Mouse (Mus musculus) kidney, adult 9 months (tissue): Measurements from ENCODE around the gene Baiap2l1.
"Not testable (repeated sequence)": the region's sequence is repeated elsewhere in the genome, so short reads cannot be mapped to it uniquely, and the experiment has no call there.

Experiments
- DNase-seq: peaks from one replicate; pipeline ENCODE4 v3.0.0; 2022

Gene Baiap2l1

DNA sequence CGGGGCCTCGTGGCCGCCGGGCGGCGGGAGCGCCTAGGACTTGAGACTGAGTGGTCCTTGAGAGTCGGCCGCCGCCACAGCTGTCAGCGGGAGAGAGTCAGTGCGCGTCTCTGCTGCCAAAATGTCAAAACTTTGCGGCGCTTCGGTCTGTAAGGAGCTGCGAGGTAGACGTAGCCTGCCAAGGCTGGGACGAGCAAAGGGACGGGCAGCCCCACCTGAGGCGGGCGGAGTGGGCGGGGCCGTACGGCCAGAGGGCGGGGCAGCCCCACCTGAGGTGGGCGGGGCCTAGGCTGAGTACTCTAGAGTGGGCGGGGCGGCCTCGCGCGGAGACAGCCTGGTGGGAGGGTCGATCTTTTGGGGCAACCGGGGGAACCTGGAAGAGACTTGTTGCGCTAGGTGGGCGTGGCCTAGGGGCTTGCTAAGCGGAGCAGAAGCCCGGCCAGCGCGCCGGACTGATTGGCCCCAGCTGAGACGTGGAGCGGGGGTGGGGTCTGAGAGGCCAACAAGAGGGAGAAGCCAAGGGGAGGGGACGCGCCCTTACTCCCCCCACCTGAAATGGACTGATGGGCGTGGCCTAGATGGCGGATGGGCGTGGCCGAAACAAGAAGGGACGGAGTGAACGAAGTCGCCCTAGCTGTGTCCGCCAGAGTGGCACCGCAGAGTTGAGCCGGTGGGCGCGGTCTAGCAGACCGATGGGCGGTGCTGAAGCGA, at the start of gene Baiap2l1:
Gene Baiap2l1 (minus strand): TSS at position 232 of the 711 bp plus-strand sequence.
- peak; percentile 99 for DNase-seq

DNA sequence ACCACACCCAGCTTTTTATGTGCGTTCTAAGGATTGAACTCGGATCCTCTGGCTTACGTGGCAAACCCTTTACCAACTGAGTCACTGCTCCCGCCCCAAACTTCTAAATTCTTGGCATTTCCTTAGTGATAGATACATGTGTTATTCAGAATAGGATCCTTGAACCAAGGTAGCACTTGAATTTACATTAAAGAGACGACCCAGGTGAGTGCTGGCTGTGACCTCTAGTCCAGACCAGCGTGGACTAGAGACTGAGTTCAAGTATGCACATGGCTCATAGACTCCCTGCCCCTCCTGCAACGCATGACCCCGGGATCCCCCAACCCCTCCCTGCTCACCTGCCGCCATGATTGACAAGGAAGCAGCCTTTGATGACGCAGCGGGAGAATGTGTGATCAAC, 48.3 kb upstream of the Baiap2l1 start:
- DNase-seq: no peak

DNA sequence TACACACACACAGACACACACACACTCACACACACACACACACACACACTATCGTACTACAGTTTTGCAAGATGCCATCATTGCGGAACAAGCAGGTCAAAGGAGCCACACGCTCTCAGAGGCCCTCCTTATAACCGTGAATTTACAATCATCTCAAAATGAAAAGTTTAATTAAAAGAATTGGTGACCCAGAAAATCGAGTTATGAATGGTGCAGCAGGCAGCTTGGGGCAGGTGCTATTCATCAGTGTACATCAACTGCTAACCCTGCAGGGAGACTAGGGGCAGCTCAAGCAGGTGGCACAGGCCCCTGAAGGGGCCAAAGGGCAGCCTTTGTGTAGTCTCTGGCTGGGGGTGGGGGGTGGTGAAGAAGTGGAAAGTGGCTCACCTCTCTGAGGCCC, 42.9 kb upstream of the Baiap2l1 start:
- no peak for DNase-seq

DNA sequence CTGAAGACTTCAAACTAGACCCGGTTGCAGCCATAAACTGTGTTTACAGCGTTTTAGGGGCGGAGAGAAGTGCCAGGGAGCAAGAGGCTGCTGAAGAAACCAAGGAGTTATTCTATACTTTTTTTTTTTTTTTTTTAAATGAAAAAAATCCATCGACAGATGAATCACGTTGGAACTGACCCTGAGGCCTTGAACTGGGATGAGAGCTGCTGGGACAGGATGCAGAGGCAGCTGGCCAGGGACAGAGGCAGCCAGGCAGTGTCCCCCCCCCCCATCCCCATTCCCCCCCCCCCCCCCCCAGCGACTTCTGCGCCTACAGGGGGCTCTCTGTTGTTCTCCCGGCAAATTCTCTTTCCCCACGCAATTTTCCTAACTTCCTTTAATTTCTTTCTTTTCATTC, 39.7 kb upstream of the Baiap2l1 start:
- no peak for DNase-seq

DNA sequence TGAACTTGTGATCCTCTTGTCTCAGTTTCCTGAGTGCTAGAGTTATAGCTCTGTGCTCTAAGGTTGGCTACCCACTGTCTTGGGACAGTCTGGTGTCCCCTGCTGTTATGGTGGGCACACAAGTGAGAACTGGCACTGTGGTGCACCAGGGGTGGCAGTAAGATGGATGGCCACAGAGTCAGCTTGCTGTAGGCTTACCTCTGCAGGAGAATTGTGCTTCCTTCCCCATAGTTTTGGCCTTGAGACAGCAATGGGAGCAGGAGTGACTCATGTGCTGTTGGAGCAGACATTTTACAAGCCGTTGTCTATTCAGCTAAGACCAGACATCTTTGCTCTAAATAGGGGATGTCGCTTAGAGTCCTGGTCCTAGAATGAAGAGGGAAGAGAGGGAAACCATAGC, 36.2 kb upstream of the Baiap2l1 start:
- no peak for DNase-seq

DNA sequence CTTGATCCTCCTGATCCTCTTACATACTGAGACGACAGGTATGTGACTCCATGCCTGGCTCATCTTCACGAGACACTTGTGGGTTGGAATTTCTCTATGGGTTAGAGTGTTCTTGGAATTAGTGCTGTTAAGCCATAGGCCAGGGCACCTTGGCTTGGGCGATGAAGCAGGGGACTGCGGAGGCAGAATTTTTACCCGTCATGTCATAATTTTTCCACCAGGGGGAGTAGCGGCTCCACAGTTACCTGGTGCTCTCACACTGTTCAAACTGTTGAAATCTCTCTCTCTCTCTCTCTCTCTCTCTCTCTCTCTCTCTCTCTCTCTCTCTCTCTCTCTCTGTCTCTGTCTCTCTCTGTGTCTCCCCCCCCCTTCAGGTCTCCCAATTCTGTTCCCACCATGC, 29.9 kb upstream of the Baiap2l1 start:
- peak; percentile 53 for DNase-seq

DNA sequence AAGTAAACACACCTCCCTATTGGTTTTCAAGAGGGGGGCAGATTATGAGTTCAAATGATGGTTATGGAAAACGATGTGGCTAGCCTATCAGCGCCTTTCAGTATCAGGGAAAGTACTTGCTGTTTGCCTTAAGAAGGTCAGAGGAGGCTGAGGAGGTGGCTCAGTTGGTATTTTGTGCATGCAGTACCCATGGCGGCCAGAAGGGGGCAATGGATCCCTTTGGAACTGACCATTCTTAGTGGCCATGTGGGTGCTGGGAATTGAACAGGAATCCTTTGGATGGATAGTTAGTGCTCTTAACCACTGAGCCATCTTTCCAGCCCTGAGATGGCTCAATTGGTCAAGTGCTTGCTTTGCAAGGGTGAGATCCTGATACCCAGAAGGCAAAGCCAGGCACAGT, 26.0 kb upstream of the Baiap2l1 start:
- no peak for DNase-seq

DNA sequence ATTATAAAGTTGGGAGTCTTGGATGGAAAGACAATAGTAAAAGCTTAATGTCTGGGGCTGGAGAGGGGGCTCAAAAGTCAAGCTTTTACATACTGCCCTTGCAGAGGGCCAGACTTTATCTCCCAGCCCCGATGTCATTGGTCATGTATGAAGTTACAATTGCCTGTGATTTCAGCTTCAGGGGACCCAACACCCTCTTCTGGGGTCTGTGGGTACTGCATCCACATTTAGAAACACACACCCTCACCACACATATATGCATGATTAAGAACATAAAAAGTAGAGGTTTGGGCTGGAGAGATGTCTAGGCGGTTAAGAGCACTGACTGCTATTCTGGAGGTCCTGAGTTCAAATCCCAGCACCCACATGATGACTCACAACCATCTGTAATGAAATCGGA, 23.9 kb upstream of the Baiap2l1 start:
- peak; percentile 40 for DNase-seq

DNA sequence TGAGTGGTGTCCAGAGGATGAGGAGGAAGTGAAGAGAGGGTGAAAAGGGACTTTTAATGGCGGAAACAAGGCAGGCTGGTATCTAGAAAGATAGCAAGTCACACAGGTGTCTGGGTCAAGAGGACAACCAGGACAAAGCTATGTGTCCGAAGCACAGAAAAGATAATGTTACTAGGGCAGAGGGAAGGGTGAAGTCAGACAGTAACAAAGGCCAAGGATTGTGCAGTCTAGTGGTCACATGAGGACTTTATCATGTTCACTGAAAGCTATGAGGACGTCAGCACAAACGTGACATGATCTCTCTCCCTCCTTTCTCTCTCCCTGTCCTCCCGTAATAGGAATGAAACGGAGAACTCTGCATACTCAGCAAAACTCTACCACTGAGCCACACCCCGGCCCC, 22.8 kb upstream of the Baiap2l1 start:
- DNase-seq: no peak

DNA sequence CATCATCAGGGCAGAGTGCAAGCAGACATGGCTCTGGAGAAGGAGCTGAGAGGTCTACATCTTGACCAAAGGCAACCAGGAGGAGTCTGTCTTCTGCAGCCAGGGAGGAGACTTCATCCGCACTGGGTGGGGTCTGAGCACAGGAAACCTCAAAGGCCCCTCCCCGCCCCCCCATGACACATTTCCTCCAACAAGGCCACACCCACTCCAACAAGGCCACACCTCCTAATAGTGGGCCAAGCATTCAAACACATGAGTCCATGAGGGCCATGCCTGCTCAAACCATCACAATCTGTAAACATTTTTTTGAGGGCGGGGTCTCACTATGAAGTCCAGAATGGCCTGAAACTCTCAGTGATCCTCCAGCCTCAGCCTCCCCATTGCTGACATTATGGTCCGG, 21.5 kb upstream of the Baiap2l1 start:
- no peak for DNase-seq

DNA sequence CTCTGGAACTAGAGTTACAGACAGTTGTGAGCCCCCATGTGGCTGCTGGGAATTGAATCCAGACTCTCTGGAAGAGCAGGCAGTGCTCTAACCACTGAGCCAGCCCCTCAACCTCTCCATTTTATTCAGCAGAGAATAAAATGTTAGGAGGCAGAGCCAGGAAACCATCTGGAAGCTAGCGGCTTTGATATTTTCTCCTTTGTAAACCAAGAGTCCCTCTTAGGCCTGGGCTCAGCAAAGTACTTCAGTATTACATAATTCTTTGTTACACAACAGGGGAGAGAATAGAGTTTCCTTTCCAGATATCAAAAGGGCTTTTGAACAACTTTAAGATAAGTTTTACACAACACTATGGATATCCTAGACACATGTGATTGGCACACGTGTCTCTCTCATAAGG, 15.0 kb upstream of the Baiap2l1 start:
- no peak for DNase-seq

DNA sequence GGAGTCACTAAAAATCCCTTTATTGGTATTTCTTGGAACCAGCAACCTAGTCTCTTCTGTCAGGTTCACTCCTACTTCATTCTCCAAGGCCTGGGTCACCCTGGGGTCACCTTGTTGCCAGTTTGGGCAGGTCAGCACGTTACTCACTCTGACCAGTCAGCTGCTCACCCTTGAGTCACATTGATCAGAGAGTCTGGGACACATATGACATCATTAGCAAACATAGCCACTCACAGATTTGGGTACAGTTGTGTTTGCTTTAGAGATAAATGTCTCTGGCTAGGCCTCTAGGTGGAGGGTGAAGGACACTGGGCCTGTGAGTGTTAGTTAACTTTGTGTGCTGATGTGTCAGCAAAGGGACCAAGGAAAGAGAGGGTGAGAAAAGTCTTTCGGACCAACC, 14.3 kb upstream of the Baiap2l1 start:
- peak; percentile 32 for DNase-seq

DNA sequence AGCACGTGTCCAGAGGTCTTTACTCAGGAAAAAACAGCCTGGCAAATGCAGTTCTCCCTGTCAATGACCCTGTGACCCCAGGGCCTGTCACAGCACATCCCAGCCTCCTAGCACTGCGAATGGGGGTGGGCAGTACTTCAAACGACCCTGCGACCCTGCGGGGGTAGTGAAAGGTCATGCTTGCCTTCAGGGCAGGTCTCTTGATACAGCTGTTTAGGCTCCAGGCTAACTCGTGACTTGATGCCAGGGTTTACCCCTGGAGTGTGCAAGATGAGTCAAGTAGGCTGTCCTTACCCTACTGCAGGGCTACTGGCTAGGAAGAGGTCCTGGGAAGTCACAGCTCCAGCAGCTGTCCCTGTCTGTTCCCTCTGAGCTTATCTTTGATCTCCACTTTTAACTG, 13.1 kb upstream of the Baiap2l1 start:
- no peak for DNase-seq

DNA sequence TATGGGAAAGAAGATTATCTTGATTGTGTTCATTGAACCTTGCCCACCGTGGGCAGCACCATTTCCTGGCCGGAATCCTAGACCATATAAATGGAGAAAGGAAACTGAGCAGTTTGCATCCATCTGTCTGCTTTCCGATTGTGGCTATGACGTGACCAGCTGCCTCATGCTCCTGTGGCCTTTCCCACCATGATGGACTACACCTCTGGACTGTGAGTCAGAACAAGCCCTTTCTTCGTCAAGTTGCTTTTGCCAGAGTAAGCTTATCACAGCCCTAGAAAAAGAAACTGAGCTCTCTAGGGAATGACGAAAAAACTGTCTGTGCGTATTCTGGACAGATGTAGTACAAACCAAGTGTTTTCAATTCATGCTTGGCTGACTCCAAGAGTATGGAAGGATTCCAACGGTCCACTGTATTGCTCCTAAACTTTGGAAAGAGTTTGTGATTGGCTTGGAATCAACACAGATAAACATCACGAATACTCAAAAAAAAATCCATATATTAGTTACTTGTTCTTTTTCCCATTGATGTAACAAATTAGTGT, 10.8 kb upstream of the Baiap2l1 start:
- no peak for DNase-seq

DNA sequence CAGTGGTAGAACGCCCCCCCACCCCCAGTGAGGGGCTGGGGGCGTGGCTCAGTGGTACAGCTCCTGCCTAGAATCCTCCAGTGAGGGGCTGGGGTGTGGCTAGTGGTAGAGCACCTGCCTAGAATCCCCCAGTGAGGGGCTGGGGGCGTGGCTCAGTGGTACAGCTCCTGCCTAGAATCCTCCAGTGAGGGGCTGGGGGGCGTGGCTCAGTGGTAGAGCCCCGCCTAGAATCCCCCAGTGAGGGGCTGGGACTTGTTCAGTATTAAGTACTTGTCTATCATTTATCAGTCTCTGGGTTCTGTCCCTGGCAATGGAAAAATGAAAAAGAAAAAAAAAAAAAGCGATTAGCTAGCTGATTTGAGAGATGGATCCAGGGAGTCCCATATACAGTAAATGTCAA, 8.6 kb upstream of the Baiap2l1 start:
- not testable (repeated sequence) for DNase-seq

DNA sequence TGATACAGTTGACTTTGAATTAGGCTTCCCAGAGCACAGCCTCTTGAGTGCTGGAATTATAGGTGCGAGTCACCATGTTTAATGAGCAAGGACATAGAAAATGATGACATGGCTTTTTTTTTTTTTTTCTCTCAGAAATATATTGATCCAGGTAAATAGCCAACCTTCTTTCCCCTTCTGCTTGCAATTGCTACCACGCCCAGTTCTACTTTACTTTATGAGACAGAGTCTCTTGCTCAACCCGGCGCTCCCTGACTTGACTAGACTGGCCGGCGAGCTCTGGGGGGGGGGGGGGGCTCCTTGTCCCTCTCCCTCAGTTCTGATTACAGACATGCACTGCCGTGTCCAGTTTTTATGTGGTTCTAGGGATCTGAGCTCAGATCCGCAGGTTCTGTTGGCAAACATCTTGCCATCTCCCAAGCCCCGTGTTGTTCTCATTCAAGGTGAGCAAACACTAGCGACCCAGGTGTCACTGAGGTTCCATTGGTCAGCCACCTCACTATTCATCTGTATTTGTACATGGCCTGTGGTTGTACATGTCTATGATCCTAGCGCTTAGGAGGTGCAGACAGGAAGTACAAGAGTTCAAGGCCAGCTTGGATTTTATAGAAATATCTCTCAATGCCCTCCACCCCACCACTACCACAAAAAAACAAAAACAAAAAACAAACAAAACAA, 6.9 kb upstream of the Baiap2l1 start:
- DNase-seq: no peak

DNA sequence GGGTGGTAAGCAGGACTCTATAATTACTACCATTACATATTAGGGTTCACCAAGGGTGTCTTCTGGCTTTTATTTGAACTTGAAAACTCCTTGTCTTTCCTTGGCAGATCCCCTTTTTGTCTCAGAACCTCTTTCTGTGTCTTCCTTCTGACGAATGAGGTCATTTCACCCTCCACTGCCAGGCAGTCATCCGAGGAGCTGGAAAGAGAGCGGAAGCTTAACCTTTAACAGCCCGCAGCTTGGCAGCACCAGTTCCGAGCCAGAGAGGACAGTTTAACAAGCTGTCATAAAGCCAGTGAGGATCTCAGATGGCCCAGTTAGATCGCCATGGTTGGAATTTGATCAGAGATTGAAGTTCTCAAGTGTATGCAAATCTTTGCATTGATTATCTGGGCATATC, 2.4 kb upstream of the Baiap2l1 start:
- peak; percentile 92 for DNase-seq

DNA sequence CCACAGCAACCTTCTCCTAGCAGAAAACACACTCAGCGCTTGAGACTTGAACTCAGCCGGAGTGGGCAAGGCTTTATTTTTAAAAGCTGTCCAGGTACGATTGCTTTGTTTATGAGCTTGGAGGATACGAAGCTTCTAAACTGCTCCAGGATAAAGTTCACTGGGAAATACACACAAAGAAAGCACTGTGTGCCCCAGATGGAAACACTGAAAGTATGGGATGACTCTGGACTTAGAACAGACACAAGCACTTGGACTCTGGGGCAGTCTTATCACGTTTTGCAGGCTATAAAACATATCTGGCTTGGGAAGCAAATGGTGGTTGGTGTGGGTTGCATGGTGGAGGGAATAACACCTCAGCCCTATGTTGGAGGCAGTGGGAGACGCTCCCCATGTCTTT, 2.0 kb upstream of the Baiap2l1 start:
- peak; percentile 59 for DNase-seq

DNA sequence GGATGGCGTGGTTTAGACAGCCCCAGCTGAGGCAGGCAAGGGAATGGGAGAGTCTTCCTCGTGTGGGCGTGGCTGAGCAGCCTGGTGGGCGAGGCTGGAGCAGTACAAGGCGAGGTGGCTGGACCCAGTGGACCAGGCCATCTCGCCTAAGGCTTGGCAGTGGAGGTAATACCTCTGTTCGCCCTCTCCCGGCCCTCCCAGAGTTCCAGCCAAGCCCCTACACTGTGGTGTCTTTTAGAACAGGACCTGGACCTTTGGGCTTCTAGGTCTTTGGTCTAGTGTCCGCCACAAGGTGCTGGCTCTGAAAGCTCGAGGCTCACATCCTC, 643 bp upstream of the Baiap2l1 start:
- DNase-seq: no peak

DNA sequence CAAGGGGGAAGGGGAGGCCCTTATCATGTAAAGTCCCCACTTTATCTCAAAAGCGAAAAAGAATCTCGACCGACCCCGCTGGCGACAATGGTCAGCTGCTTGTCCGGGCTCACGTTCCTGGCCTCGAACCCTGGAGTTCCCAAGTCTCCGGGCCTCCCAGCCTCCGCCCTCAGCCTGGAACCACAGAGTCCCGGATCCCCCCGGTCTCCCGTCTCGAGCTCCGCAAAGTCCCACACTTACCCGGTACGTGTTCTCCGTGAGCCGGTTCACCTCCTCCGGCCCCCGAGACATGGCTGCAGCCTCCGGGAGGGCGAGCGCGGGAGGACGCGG, 396 bp downstream of the Baiap2l1 start:
- no peak for DNase-seq

DNA sequence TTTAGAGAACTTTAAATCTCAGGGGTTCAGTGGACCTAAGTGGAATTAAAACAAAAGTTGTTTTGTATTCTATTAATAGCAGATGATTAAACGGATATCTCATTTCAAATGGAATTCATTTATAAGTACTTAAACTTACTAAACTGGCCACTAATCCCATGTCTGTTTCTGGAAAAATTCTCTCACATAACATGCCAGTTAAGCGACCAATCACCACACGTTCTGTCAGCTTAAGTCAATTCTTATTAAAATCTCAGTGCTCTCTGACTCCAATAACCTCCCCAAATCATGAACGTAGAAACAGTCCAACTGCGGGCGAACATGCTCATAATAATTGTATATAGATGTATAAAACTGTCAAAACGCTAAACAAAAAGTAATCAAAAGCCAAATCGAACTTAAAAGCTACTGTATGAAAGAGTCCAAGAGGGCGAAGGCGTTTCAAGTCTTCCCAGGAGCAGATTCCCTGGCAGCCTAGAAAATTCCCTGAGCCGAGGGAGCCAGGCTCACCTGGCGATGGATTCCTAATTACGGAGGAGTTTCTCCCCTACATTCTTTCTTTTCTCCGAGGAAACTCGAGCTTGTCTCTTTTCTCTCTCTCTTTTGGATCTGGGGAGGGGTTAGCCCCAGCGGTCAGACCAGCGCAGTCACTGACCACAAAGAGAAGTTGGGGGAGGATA, 996 bp downstream of the Baiap2l1 start:
- peak; percentile 31 for DNase-seq

DNA sequence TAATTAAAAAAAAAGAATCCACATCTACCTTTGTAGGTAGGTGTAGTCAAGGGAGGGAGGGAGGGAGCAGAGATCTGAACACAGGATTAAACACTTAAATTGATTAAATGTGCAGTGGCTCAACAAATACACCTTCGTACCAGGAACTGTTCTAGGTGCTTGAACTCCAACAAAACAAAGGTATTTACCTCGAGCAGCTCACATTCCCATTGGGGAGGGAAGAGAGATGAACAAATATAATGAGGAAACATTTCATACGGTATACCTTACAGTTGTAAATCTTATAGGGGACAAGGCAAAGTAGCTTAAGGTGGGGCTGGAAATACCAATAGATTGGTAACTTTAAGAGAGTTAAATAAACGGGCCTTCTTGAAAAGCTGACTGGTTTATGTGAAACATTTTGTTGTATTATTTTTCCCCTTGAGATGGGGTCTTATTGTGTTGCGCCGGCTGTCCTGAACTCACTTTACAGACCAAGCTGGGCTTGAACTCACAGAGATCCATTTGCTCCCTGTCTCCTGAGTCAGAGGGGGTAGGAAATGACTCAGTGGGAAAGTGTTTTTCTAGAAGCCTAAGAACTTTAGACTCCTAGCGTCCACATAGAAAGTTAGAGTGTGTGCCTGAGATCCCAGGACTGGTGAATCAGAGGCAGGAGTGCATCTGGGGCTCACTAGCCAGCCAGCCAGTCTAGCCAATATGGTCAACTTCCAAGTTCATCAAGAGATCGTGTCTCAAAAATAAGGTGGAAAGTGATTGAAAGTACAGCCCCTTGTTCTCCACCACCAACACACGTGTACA, 5.5 kb downstream of the Baiap2l1 start:
- DNase-seq: no peak

DNA sequence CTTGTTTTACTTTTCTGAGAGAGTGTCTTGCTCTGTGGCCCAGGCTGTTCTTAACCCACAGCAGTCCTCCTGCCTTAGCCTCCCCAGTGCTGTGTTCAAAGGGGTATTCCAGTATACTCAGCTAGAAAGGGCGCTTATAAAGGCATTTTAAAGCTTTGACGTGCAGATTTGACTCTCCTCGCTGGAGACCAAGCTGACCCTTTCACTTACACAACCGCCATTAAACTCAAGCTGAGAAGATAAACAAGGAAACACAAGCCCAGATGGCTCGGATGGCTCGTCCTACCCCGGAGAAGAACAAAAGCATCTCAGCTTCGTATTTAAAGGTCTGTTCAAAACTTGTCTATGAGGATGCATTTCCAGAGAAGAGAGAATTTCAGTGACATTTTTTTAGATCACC, 6.7 kb downstream of the Baiap2l1 start:
- no peak for DNase-seq
